Mouse (Mus musculus) erythroblast, embryonic 14.5 days (primary cell): Measurements from ENCODE around the gene Apoa5. TPM values are rescaled to one million over a fixed set of nuclear protein-coding genes. Genes with fewer than 3 reads are reported as not detected.
"Not testable (repeated sequence)": the region's sequence is repeated elsewhere in the genome, so short reads cannot be mapped to it uniquely, and the experiment has no call there.

Source experiments
- H3K27me3 ChIP-seq: 2 replicates; pipeline ENCODE4 v1.6.1; 2012; ENCODE audit warnings: inconsistent platforms; ENCODE audit not compliant: control insufficient read depth
- H3K36me3 ChIP-seq: 2 replicates; pipeline ENCODE4 v1.6.1; 2012; ENCODE audit warnings: mild to moderate bottlenecking, inconsistent platforms; ENCODE audit not compliant: control insufficient read depth
- H3K4me1 ChIP-seq: 2 replicates; pipeline ENCODE4 v1.6.1; 2012; ENCODE audit warnings: inconsistent platforms; ENCODE audit not compliant: control insufficient read depth
- H3K4me3 ChIP-seq: replicated peaks from 2 replicates; pipeline ENCODE3; 2012; ENCODE audit warnings: moderate library complexity, mild to moderate bottlenecking, inconsistent platforms
- H3K9me3 ChIP-seq: 2 replicates; pipeline ENCODE4 v1.6.1; 2012; ENCODE audit warnings: low read length, inconsistent platforms, mixed read lengths; ENCODE audit not compliant: control insufficient read depth
- GATA1 ChIP-seq: IDR thresholded peaks from 2 replicates; pipeline ENCODE4 v1.6.1; 2012; ENCODE audit warnings: low read length, inconsistent platforms, mixed read lengths
- TAL1 ChIP-seq: IDR thresholded peaks from 3 replicates; pipeline ENCODE4 v1.6.1; 2012; ENCODE audit warnings: low read length, inconsistent platforms, mixed read lengths
- polyA plus RNA-seq: library from polyadenylated mRNA; stranded (reverse); fragments of >175 nt; gene quantifications from 2 replicates; pipeline ENCODE4 v1.2.3, GENCODE M21; 2012

The Apoa5 gene
- polyA plus RNA-seq, 1 experiment, result not detected

DNA sequence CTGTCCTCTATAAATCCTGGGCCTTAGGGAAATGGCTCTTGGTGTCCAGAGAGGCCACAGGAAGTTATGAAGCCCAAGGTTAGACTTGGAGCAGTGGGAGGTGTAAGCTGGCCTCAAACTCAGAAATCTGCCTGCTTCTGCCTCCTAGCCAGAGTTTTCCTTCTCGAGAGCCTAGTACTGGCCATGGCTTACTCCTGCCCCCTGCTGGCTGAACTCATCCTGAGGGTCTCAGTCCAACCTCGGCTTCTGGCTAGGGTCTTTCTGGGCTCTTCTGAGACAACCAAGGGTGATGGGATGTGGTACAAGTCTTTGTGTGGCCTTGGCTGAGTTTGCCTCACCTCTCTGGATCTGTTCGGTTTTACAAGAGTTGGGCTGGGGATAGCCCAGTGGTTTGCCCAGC is 49.5 kb downstream of the Apoa5 start:
- no peak overlapping the region for H3K4me3 ChIP-seq

DNA sequence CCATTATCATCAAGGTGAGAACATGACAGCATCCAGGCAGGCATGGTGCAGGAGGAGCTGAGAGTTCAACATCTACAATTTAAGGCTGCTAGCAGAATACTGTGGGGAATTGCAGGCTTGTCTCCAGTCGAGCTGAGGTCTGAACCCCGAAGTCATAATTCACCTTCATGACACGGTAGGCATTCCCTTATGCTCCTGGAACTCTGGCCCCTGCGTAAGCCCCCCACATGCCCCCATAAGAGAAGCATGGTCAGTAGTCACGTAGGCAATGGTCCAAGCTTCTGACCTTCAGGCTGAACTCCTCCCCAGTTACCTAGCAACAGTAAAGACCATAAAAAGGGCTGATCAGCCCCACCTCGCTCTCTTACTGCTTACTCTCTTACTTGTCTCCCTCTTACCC is 51.5 kb downstream of the Apoa5 start, which contains the start of gene 4931429L15Rik:
Gene 4931429L15Rik (minus strand): TSS at position 101 of the 400 bp plus-strand sequence.
- not testable (repeated sequence) for H3K4me3 ChIP-seq, H3K36me3 ChIP-seq, H3K4me1 ChIP-seq, H3K27me3 ChIP-seq
- H3K9me3 ChIP-seq, result peaks cover 11% of the 10 kb centered on the region

More for the DNA sequence above, 49.5 kb downstream of the Apoa5 start:
- Histone ChIP-seq H3K27me3 (peaks cover 2% of the 10 kb centered on the region; the same call in 1 of the 2 replicates), H3K4me1 (no peaks in the 10 kb centered on the region), H3K36me3 (no peaks in the 10 kb centered on the region), H3K9me3 (peaks cover 11% of the 10 kb centered on the region)
- TF ChIP-seq GATA1 (no peak), TAL1 (no peak)

DNA sequence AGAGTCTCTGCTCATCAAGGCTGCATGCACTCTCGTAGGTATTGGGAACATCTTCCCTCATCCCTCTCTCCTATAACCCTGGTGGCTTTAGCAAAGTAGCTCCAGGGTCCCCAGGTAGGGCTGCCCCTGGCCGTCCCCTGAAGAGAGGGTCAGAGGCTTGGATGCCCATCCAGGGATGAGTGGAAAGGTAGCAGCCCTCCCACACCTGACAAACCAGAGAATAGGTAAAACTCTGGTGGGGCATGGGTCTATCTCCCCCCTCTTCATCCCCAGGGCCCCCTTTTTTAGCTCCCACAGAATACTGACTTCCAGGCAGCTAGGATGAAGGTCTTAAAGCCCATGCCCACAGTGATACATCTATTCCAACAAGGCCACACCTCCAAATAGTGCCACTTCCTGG is 52.0 kb downstream of the Apoa5 start:
- Histone ChIP-seq H3K4me1 (no peaks in the 10 kb centered on the region), H3K9me3 (peaks cover 11% of the 10 kb centered on the region), H3K4me3 (no peak overlapping the region), H3K36me3 (no peaks in the 10 kb centered on the region), H3K27me3 (no peaks in the 10 kb centered on the region)
- no peak for TF ChIP-seq TAL1
- no peak for TF ChIP-seq GATA1

Other genes with a start within 250 kb of the Apoa5 start
- 5.9 and 7.1 TPM in 2 replicates for gene Apoa1, start 40.1 kb upstream of the Apoa5 start, polyA plus RNA-seq
- gene Apoc3, start 33.0 kb upstream of the Apoa5 start, polyA plus RNA-seq, result not detected in 2 replicates
- gene Apoa4, start 27.9 kb upstream of the Apoa5 start, polyA plus RNA-seq, result not detected in 2 replicates
- gene Zpr1, start 4.4 kb downstream of the Apoa5 start, polyA plus RNA-seq, result 0.53 and 1.7 TPM in 2 replicates
- gene Bud13, start 14.4 kb downstream of the Apoa5 start, polyA plus RNA-seq, result 0.45 and 0.76 TPM in 2 replicates
- not detected in 2 replicates for gene 4931429L15Rik, start 51.4 kb downstream of the Apoa5 start, polyA plus RNA-seq